Mouse (Mus musculus): ENCODE measurements around the gene Gcnt2. TPM values are rescaled to one million over a fixed set of nuclear protein-coding genes. Genes with fewer than 3 reads are reported as not detected.

Gene Gcnt2
- polyA plus RNA-seq, 1 experiment = 1.2 TPM

- DNase-seq = no peak
- no peak for TF ChIP-seq CTCF (IDR thresholded peaks at IDR 0.05; ENCODE audit: borderline replicate concordance, control insufficient read depth, extremely low read depth, insufficient read depth, low read length, poor library complexity)
- no peak for TF ChIP-seq POLR2A (IDR thresholded peaks at IDR 0.05; ENCODE audit: control insufficient read depth, extremely low read depth, insufficient read depth, low read length, poor library complexity)
- H3K4me3 ChIP-seq (ENCODE audit: control insufficient read depth, insufficient read depth, low read length) = no peak overlapping the region
- H3K27ac ChIP-seq (ENCODE audit: control insufficient read depth, insufficient read depth, low read length) = no peak overlapping the region
- no peaks in the 10 kb centered on the region; the same call in 1 of the 2 replicates for H3K27me3 ChIP-seq (ENCODE audit: control insufficient read depth, insufficient read depth, low read length)
- no peaks in the 10 kb centered on the region for H3K36me3 ChIP-seq (ENCODE audit: control insufficient read depth, insufficient read depth, low read length)
- WGBS = 94% methylated on average over 8 of the region's 8 CpGs
- no peaks in the 10 kb centered on the region for H3K4me1 ChIP-seq (replicated peaks; ENCODE audit: control insufficient read depth, insufficient read depth, low read length)
These were observed 21.0 kb downstream of the Gcnt2 start for GRCm38 (mm10) chr13:40880557-40880956.

- H3K4me3 ChIP-seq (ENCODE audit: control insufficient read depth, insufficient read depth, low read length) = no peak overlapping the region
- peaks cover 4% of the 10 kb centered on the region; the same call in 1 of the 2 replicates for H3K27me3 ChIP-seq (ENCODE audit: control insufficient read depth, insufficient read depth, low read length)
- no peaks in the 10 kb centered on the region for H3K4me1 ChIP-seq (replicated peaks; ENCODE audit: control insufficient read depth, insufficient read depth, low read length)
- no peak for TF ChIP-seq CTCF (IDR thresholded peaks at IDR 0.05; ENCODE audit: borderline replicate concordance, control insufficient read depth, extremely low read depth, insufficient read depth, low read length, poor library complexity)
- no peak for TF ChIP-seq POLR2A (IDR thresholded peaks at IDR 0.05; ENCODE audit: control insufficient read depth, extremely low read depth, insufficient read depth, low read length, poor library complexity)
- no peak overlapping the region for H3K27ac ChIP-seq (ENCODE audit: control insufficient read depth, insufficient read depth, low read length)
- no peak for DNase-seq
- no peaks in the 10 kb centered on the region for H3K36me3 ChIP-seq (ENCODE audit: control insufficient read depth, insufficient read depth, low read length)
- WGBS = 93% methylated on average over 5 of the region's 5 CpGs
These were observed 23.1 kb downstream of the Gcnt2 start for GRCm38 (mm10) chr13:40882606-40883005.

- DNase-seq = no peak
- no peaks in the 10 kb centered on the region for H3K4me1 ChIP-seq (replicated peaks; ENCODE audit: control insufficient read depth, insufficient read depth, low read length)
- H3K27ac ChIP-seq (ENCODE audit: control insufficient read depth, insufficient read depth, low read length) = no peak overlapping the region
- no peak for TF ChIP-seq POLR2A (IDR thresholded peaks at IDR 0.05; ENCODE audit: control insufficient read depth, extremely low read depth, insufficient read depth, low read length, poor library complexity)
- no peak for TF ChIP-seq CTCF (IDR thresholded peaks at IDR 0.05; ENCODE audit: borderline replicate concordance, control insufficient read depth, extremely low read depth, insufficient read depth, low read length, poor library complexity)
- 72% methylated on average over 9 of the region's 9 CpGs for WGBS
- peaks cover 8% of the 10 kb centered on the region; the same call in 1 of the 2 replicates for H3K27me3 ChIP-seq (ENCODE audit: control insufficient read depth, insufficient read depth, low read length)
- H3K4me3 ChIP-seq (ENCODE audit: control insufficient read depth, insufficient read depth, low read length) = no peak overlapping the region
- H3K36me3 ChIP-seq (ENCODE audit: control insufficient read depth, insufficient read depth, low read length) = no peaks in the 10 kb centered on the region
These were observed 24.3 kb downstream of the Gcnt2 start for GRCm38 (mm10) chr13:40883903-40884302.

- no peak for DNase-seq
- Histone ChIP-seq H3K36me3 (ENCODE audit: control insufficient read depth, insufficient read depth, low read length) (no peaks in the 10 kb centered on the region), H3K27ac (ENCODE audit: control insufficient read depth, insufficient read depth, low read length) (no peak overlapping the region), H3K27me3 (ENCODE audit: control insufficient read depth, insufficient read depth, low read length) (peaks cover 8% of the 10 kb centered on the region; the same call in 1 of the 2 replicates), H3K4me3 (ENCODE audit: control insufficient read depth, insufficient read depth, low read length) (no peak overlapping the region), H3K4me1 (replicated peaks; ENCODE audit: control insufficient read depth, insufficient read depth, low read length) (no peaks in the 10 kb centered on the region)
- 90% methylated on average over 5 of the region's 5 CpGs for WGBS
- TF ChIP-seq POLR2A (IDR thresholded peaks at IDR 0.05; ENCODE audit: control insufficient read depth, extremely low read depth, insufficient read depth, low read length, poor library complexity) (no peak), CTCF (IDR thresholded peaks at IDR 0.05; ENCODE audit: borderline replicate concordance, control insufficient read depth, extremely low read depth, insufficient read depth, low read length, poor library complexity) (no peak)
These were observed 25.3 kb downstream of the Gcnt2 start for GRCm38 (mm10) chr13:40884878-40885277.

- no peak for DNase-seq
- peaks cover 8% of the 10 kb centered on the region; the same call in 1 of the 2 replicates for H3K27me3 ChIP-seq (ENCODE audit: control insufficient read depth, insufficient read depth, low read length)
- TF ChIP-seq CTCF (IDR thresholded peaks at IDR 0.05; ENCODE audit: borderline replicate concordance, control insufficient read depth, extremely low read depth, insufficient read depth, low read length, poor library complexity) (no peak), POLR2A (IDR thresholded peaks at IDR 0.05; ENCODE audit: control insufficient read depth, extremely low read depth, insufficient read depth, low read length, poor library complexity) (no peak)
- no peaks in the 10 kb centered on the region for H3K36me3 ChIP-seq (ENCODE audit: control insufficient read depth, insufficient read depth, low read length)
- whole genome bisulfite sequencing = 50% methylated on average over 10 of the region's 10 CpGs
- H3K4me1 ChIP-seq (replicated peaks; ENCODE audit: control insufficient read depth, insufficient read depth, low read length) = no peaks in the 10 kb centered on the region
- no peak overlapping the region for H3K27ac ChIP-seq (ENCODE audit: control insufficient read depth, insufficient read depth, low read length)
- no peak overlapping the region for H3K4me3 ChIP-seq (ENCODE audit: control insufficient read depth, insufficient read depth, low read length)
These were observed 26.5 kb downstream of the Gcnt2 start for GRCm38 (mm10) chr13:40885935-40886642.

- Histone ChIP-seq H3K4me1 (replicated peaks; ENCODE audit: control insufficient read depth, insufficient read depth, low read length) (no peaks in the 10 kb centered on the region), H3K36me3 (ENCODE audit: control insufficient read depth, insufficient read depth, low read length) (no peaks in the 10 kb centered on the region), H3K27ac (ENCODE audit: control insufficient read depth, insufficient read depth, low read length) (no peak overlapping the region), H3K27me3 (ENCODE audit: control insufficient read depth, insufficient read depth, low read length) (peaks cover 8% of the 10 kb centered on the region; the same call in 1 of the 2 replicates), H3K4me3 (ENCODE audit: control insufficient read depth, insufficient read depth, low read length) (no peak overlapping the region)
- 4% methylated on average over 22 of the region's 22 CpGs for WGBS
- TF ChIP-seq CTCF (IDR thresholded peaks at IDR 0.05; ENCODE audit: borderline replicate concordance, control insufficient read depth, extremely low read depth, insufficient read depth, low read length, poor library complexity) (no peak), POLR2A (IDR thresholded peaks at IDR 0.05; ENCODE audit: control insufficient read depth, extremely low read depth, insufficient read depth, low read length, poor library complexity) (no peak)
- no peak for DNase-seq
These were observed 27.3 kb downstream of the Gcnt2 start for GRCm38 (mm10) chr13:40886643-40887381.

Measured in thymus, adult 2 months (tissue).